Mouse (Mus musculus): ENCODE results near the gene Ssc5d. TPM values are rescaled to one million over a fixed set of nuclear protein-coding genes. Genes with fewer than 3 reads are reported as not detected.
A peak's percentile ranks its signal among the peaks of the same experiment; 100 is the strongest.

Gene Ssc5d
- total and polyA plus RNA-seq, 2 experiments from 2014 or later: 1.2 to 1.9 TPM

GRCm38 (mm10) chr7:4975455-4975854 lies 49.9 kb downstream of the Ssc5d start:
- no peaks in the 10 kb centered on the region for H3K9me3 ChIP-seq (ENCODE audit: low read length)
- no peak overlapping the region for H3K27ac ChIP-seq (ENCODE audit: low read depth, low read length)
- H3K4me2 ChIP-seq (ENCODE audit: low read depth, low read length, poor library complexity, severe bottlenecking): no peak overlapping the region
- WGBS: 67% methylated on average over 4 of the region's 4 CpGs
- TF ChIP-seq CTCF (IDR thresholded peaks at IDR 0.05): no peak
- ATAC-seq (ENCODE audit: low FRiP score) (no peak), DNase-seq (ENCODE audit: low spot score) (no peak)
- no peak overlapping the region for H3K4me3 ChIP-seq (ENCODE audit: low read depth, low read length)
- no peak overlapping the region for H3K9ac ChIP-seq (replicated peaks; ENCODE audit: low read length, poor library complexity, severe bottlenecking)
- H3K27me3 ChIP-seq (ENCODE audit: insufficient read depth, low read length): no peaks in the 10 kb centered on the region
- no peaks in the 10 kb centered on the region for H3K36me3 ChIP-seq (ENCODE audit: insufficient read depth, low read length)
- no peaks in the 10 kb centered on the region for H3K4me1 ChIP-seq (ENCODE audit: insufficient read depth, low read length)

- TF ChIP-seq CTCF (IDR thresholded peaks at IDR 0.05): 0 out of 2 replicates have a peak, but pooled peaks have one; percentile 15
- WGBS: 90% methylated on average over 7 of the region's 7 CpGs
These were observed 51.2 kb downstream of the Ssc5d start for GRCm38 (mm10) chr7:4976832-4977231.

GRCm38 (mm10) chr7:4988250-4988649 lies 62.7 kb downstream of the Ssc5d start:
- WGBS: 73% methylated on average over 2 of the region's 2 CpGs
- ATAC-seq (ENCODE audit: low FRiP score): no peak

More at GRCm38 (mm10) chr7:4976832-4977231, 51.2 kb downstream of the Ssc5d start:
- Histone ChIP-seq H3K9ac (replicated peaks; ENCODE audit: low read length, poor library complexity, severe bottlenecking) (no peak overlapping the region), H3K4me2 (ENCODE audit: low read depth, low read length, poor library complexity, severe bottlenecking) (no peak overlapping the region), H3K36me3 (ENCODE audit: insufficient read depth, low read length) (no peaks in the 10 kb centered on the region), H3K9me3 (ENCODE audit: low read length) (no peaks in the 10 kb centered on the region), H3K27ac (ENCODE audit: low read depth, low read length) (no peak overlapping the region), H3K4me3 (ENCODE audit: low read depth, low read length) (no peak overlapping the region), H3K27me3 (ENCODE audit: insufficient read depth, low read length) (no peaks in the 10 kb centered on the region), H3K4me1 (ENCODE audit: insufficient read depth, low read length) (no peaks in the 10 kb centered on the region)
- ATAC-seq (ENCODE audit: low FRiP score) (no peak), DNase-seq (ENCODE audit: low spot score) (no peak)

GRCm38 (mm10) chr7:4993347-4993998 lies 67.9 kb downstream of the Ssc5d start:
- H3K27me3 ChIP-seq (ENCODE audit: insufficient read depth, low read length): no peaks in the 10 kb centered on the region
- peaks cover 17% of the 10 kb centered on the region for H3K36me3 ChIP-seq (ENCODE audit: insufficient read depth, low read length)
- peak overlapping the region; percentile 12; the same call in 1 of the 2 replicates for H3K4me3 ChIP-seq (ENCODE audit: low read depth, low read length)
- H3K9ac ChIP-seq (replicated peaks; ENCODE audit: low read length, poor library complexity, severe bottlenecking): no peak overlapping the region
- peak overlapping the region; percentile 91; the same call in 1 of the 2 replicates for H3K4me2 ChIP-seq (ENCODE audit: low read depth, low read length, poor library complexity, severe bottlenecking)
- 41% methylated on average over 51 of the region's 55 CpGs for WGBS
- no peak for TF ChIP-seq CTCF (IDR thresholded peaks at IDR 0.05)
- no peak overlapping the region for H3K27ac ChIP-seq (ENCODE audit: low read depth, low read length)
- peaks cover 14% of the 10 kb centered on the region for H3K4me1 ChIP-seq (ENCODE audit: insufficient read depth, low read length)
- no peaks in the 10 kb centered on the region for H3K9me3 ChIP-seq (ENCODE audit: low read length)
- ATAC-seq (ENCODE audit: low FRiP score): no peak
- DNase-seq (ENCODE audit: low spot score): no peak

More at GRCm38 (mm10) chr7:4988250-4988649, 62.7 kb downstream of the Ssc5d start:
- Histone ChIP-seq H3K4me2 (ENCODE audit: low read depth, low read length, poor library complexity, severe bottlenecking) (no peak overlapping the region), H3K4me1 (ENCODE audit: insufficient read depth, low read length) (no peaks in the 10 kb centered on the region), H3K9me3 (ENCODE audit: low read length) (no peaks in the 10 kb centered on the region), H3K4me3 (ENCODE audit: low read depth, low read length) (no peak overlapping the region), H3K27me3 (ENCODE audit: insufficient read depth, low read length) (no peaks in the 10 kb centered on the region), H3K27ac (ENCODE audit: low read depth, low read length) (no peak overlapping the region), H3K9ac (replicated peaks; ENCODE audit: low read length, poor library complexity, severe bottlenecking) (no peak overlapping the region), H3K36me3 (ENCODE audit: insufficient read depth, low read length) (peaks cover 12% of the 10 kb centered on the region)
- no peak for DNase-seq (ENCODE audit: low spot score)
- TF ChIP-seq CTCF (IDR thresholded peaks at IDR 0.05): no peak

DNA sequence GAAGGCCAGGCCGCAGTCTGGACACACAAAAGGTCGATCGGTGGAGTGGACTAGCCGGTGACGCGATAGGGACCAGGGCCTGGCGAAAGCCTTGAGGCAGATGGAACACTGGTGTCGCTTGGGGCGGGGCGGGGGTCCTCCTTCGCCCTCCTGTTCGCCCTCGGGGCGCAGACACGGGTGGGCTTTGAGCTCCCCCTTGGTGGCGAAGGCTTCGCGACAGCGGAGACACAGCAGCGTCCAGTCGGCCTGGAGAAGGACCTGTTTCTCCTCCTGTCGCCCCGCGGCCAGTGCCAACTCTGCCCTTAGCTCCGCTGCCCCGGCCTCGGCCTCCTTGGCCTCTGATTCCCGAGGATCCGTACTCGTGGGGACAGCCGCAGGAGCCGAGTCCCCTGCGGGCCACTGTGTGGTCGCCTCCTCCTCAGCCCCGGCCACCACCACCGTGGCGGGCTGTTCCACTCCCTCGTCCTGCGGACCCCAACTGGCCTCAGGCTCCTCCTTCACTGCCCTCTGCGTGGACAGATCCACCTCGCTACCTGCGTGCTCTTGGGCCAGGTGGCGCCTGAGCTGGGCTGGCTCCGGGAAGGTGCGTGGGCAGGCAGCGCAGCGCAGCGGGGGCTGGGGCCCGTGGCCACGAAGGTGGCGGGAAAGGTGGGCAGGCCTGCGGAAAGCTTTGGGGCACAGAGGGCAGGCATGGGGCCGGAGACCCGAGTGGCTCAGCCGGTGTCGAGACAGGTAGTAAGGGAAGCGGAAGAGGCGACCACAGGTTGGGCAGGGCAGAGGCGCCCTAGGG lies 68.6 kb downstream of the Ssc5d start:
- H3K4me3 ChIP-seq (ENCODE audit: low read depth, low read length): peak overlapping the region; percentile 84; the same call in 1 of the 2 replicates
- ATAC-seq (ENCODE audit: low FRiP score) (no peak), DNase-seq (ENCODE audit: low spot score) (no peak)
- no peak overlapping the region; the same call in 1 of the 2 replicates for H3K9ac ChIP-seq (replicated peaks; ENCODE audit: low read length, poor library complexity, severe bottlenecking)
- H3K9me3 ChIP-seq (ENCODE audit: low read length): no peaks in the 10 kb centered on the region
- H3K4me1 ChIP-seq (ENCODE audit: insufficient read depth, low read length): peaks cover 14% of the 10 kb centered on the region
- TF ChIP-seq CTCF (IDR thresholded peaks at IDR 0.05): no peak
- H3K27me3 ChIP-seq (ENCODE audit: insufficient read depth, low read length): no peaks in the 10 kb centered on the region
- peak overlapping the region; percentile 91 for H3K4me2 ChIP-seq (ENCODE audit: low read depth, low read length, poor library complexity, severe bottlenecking)
- peaks cover 17% of the 10 kb centered on the region for H3K36me3 ChIP-seq (ENCODE audit: insufficient read depth, low read length)
- 60% methylated on average over 53 of the region's 59 CpGs for WGBS
- H3K27ac ChIP-seq (ENCODE audit: low read depth, low read length): no peak overlapping the region

Other genes with a start within 250 kb of the Ssc5d start
Only the 30 nearest of the 33 such genes appear.
- not detected in 2 replicates for gene Tmem150b, start 200.5 kb upstream of the Ssc5d start, total RNA-seq (2014; rRNA removed)
- gene Tmem150b, start 200.5 kb upstream of the Ssc5d start, polyA plus RNA-seq (2015; fragmentation: Nextera tagmentation; extraction: Ambion mirVana): 0.23 TPM in 1 of 2 replicates, not detected in the other
- 38.9 and 48.8 TPM in 2 replicates for gene Kmt5c, start 185.7 kb upstream of the Ssc5d start, total RNA-seq (2014; rRNA removed)
- gene Kmt5c, start 185.7 kb upstream of the Ssc5d start, polyA plus RNA-seq (2015; fragmentation: Nextera tagmentation; extraction: Ambion mirVana): 33.1 and 35.7 TPM in 2 replicates
- 6.8 and 12.1 TPM in 2 replicates for gene Cox6b2, start 172.7 kb upstream of the Ssc5d start, total RNA-seq (2014; rRNA removed)
- gene Cox6b2, start 172.7 kb upstream of the Ssc5d start, polyA plus RNA-seq (2015; fragmentation: Nextera tagmentation; extraction: Ambion mirVana): 33.6 and 43.9 TPM in 2 replicates
- not detected in 2 replicates for gene Fam71e2, start 154.5 kb upstream of the Ssc5d start, total RNA-seq (2014; rRNA removed)
- not detected in 2 replicates for gene Fam71e2, start 154.5 kb upstream of the Ssc5d start, polyA plus RNA-seq (2015; fragmentation: Nextera tagmentation; extraction: Ambion mirVana)
- gene Il11, start 142.9 kb upstream of the Ssc5d start, total RNA-seq (2014; rRNA removed): 1.4 and 2.0 TPM in 2 replicates
- 1.7 and 2.5 TPM in 2 replicates for gene Il11, start 142.9 kb upstream of the Ssc5d start, polyA plus RNA-seq (2015; fragmentation: Nextera tagmentation; extraction: Ambion mirVana)
- not detected in 2 replicates for gene Tmem190, start 142.8 kb upstream of the Ssc5d start, total RNA-seq (2014; rRNA removed)
- gene Tmem190, start 142.8 kb upstream of the Ssc5d start, polyA plus RNA-seq (2015; fragmentation: Nextera tagmentation; extraction: Ambion mirVana): 0.39 and 0.48 TPM in 2 replicates
- 14.6 and 16.6 TPM in 2 replicates for gene Tmem238, start 136.1 kb upstream of the Ssc5d start, total RNA-seq (2014; rRNA removed)
- gene Tmem238, start 136.1 kb upstream of the Ssc5d start, polyA plus RNA-seq (2015; fragmentation: Nextera tagmentation; extraction: Ambion mirVana): 16.0 and 18.2 TPM in 2 replicates
- 131 and 177 TPM in 2 replicates for gene Rpl28, start 132.9 kb upstream of the Ssc5d start, total RNA-seq (2014; rRNA removed)
- 289 TPM in 2 replicates for gene Rpl28, start 132.9 kb upstream of the Ssc5d start, polyA plus RNA-seq (2015; fragmentation: Nextera tagmentation; extraction: Ambion mirVana)
- gene Ube2s, start 113.2 kb upstream of the Ssc5d start, total RNA-seq (2014; rRNA removed): 264 and 276 TPM in 2 replicates
- gene Ube2s, start 113.2 kb upstream of the Ssc5d start, polyA plus RNA-seq (2015; fragmentation: Nextera tagmentation; extraction: Ambion mirVana): 207 and 210 TPM in 2 replicates
- gene Shisa7, start 81.1 kb upstream of the Ssc5d start, total RNA-seq (2014; rRNA removed): 51.4 and 68.5 TPM in 2 replicates
- gene Shisa7, start 81.1 kb upstream of the Ssc5d start, polyA plus RNA-seq (2015; fragmentation: Nextera tagmentation; extraction: Ambion mirVana): 9.3 and 10.1 TPM in 2 replicates
- 1.0 and 2.0 TPM in 2 replicates for gene Isoc2b, start 55.5 kb upstream of the Ssc5d start, total RNA-seq (2014; rRNA removed)
- gene Isoc2b, start 55.5 kb upstream of the Ssc5d start, polyA plus RNA-seq (2015; fragmentation: Nextera tagmentation; extraction: Ambion mirVana): 3.7 and 5.8 TPM in 2 replicates
- gene Isoc2a, start 48.6 kb upstream of the Ssc5d start, total RNA-seq (2014; rRNA removed): 5.8 and 7.7 TPM in 2 replicates
- 0.38 and 0.52 TPM in 2 replicates for gene Isoc2a, start 48.6 kb upstream of the Ssc5d start, polyA plus RNA-seq (2015; fragmentation: Nextera tagmentation; extraction: Ambion mirVana)
- 0.57 TPM in 1 of 2 replicates, not detected in the other for gene Gm36210, start 19.3 kb upstream of the Ssc5d start, total RNA-seq (2014; rRNA removed)
- 0.32 and 0.43 TPM in 2 replicates for gene Gm36210, start 19.3 kb upstream of the Ssc5d start, polyA plus RNA-seq (2015; fragmentation: Nextera tagmentation; extraction: Ambion mirVana)
- 10.6 and 12.3 TPM in 2 replicates for gene Zfp628, start 10.6 kb upstream of the Ssc5d start, total RNA-seq (2014; rRNA removed)
- 5.1 and 5.6 TPM in 2 replicates for gene Zfp628, start 10.6 kb upstream of the Ssc5d start, polyA plus RNA-seq (2015; fragmentation: Nextera tagmentation; extraction: Ambion mirVana)
- 44.8 and 49.7 TPM in 2 replicates for gene Nat14, start 3.8 kb upstream of the Ssc5d start, total RNA-seq (2014; rRNA removed)
- 33.2 and 35.9 TPM in 2 replicates for gene Nat14, start 3.8 kb upstream of the Ssc5d start, polyA plus RNA-seq (2015; fragmentation: Nextera tagmentation; extraction: Ambion mirVana)
- gene Sbk2, start 38.6 kb downstream of the Ssc5d start, total RNA-seq (2014; rRNA removed): 0.49 TPM in 1 of 2 replicates, not detected in the other
- 0.20 TPM in 1 of 2 replicates, not detected in the other for gene Sbk2, start 38.6 kb downstream of the Ssc5d start, polyA plus RNA-seq (2015; fragmentation: Nextera tagmentation; extraction: Ambion mirVana)
- gene Sbk3, start 45.4 kb downstream of the Ssc5d start, total RNA-seq (2014; rRNA removed): 0.49 and 1.8 TPM in 2 replicates
- 0.45 and 0.46 TPM in 2 replicates for gene Sbk3, start 45.4 kb downstream of the Ssc5d start, polyA plus RNA-seq (2015; fragmentation: Nextera tagmentation; extraction: Ambion mirVana)
- 53.2 and 54.3 TPM in 2 replicates for gene Zfp579, start 70.4 kb downstream of the Ssc5d start, total RNA-seq (2014; rRNA removed)
- 43.1 and 43.3 TPM in 2 replicates for gene Zfp579, start 70.4 kb downstream of the Ssc5d start, polyA plus RNA-seq (2015; fragmentation: Nextera tagmentation; extraction: Ambion mirVana)
- gene Zfp524, start 88.6 kb downstream of the Ssc5d start, total RNA-seq (2014; rRNA removed): 3.9 and 7.3 TPM in 2 replicates
- gene Zfp524, start 88.6 kb downstream of the Ssc5d start, polyA plus RNA-seq (2015; fragmentation: Nextera tagmentation; extraction: Ambion mirVana): 2.9 and 3.5 TPM in 2 replicates
- gene Fiz1, start 88.9 kb downstream of the Ssc5d start, total RNA-seq (2014; rRNA removed): 35.5 and 36.1 TPM in 2 replicates
- 22.8 and 25.7 TPM in 2 replicates for gene Fiz1, start 88.9 kb downstream of the Ssc5d start, polyA plus RNA-seq (2015; fragmentation: Nextera tagmentation; extraction: Ambion mirVana)
- gene Gm44973, start 89.7 kb downstream of the Ssc5d start, total RNA-seq (2014; rRNA removed): not detected in 2 replicates
- gene Gm44973, start 89.7 kb downstream of the Ssc5d start, polyA plus RNA-seq (2015; fragmentation: Nextera tagmentation; extraction: Ambion mirVana): 1.2 and 2.6 TPM in 2 replicates
- 35.0 and 48.4 TPM in 2 replicates for gene Zfp865, start 94.6 kb downstream of the Ssc5d start, total RNA-seq (2014; rRNA removed)
- gene Zfp865, start 94.6 kb downstream of the Ssc5d start, polyA plus RNA-seq (2015; fragmentation: Nextera tagmentation; extraction: Ambion mirVana): 5.5 and 6.8 TPM in 2 replicates
- 65.6 and 68.8 TPM in 2 replicates for gene Ccdc106, start 94.8 kb downstream of the Ssc5d start, total RNA-seq (2014; rRNA removed)
- 75.4 and 77.3 TPM in 2 replicates for gene Ccdc106, start 94.8 kb downstream of the Ssc5d start, polyA plus RNA-seq (2015; fragmentation: Nextera tagmentation; extraction: Ambion mirVana)
- gene 4632433K11Rik, start 108.3 kb downstream of the Ssc5d start, total RNA-seq (2014; rRNA removed): not detected in 2 replicates
- not detected in 2 replicates for gene 4632433K11Rik, start 108.3 kb downstream of the Ssc5d start, polyA plus RNA-seq (2015; fragmentation: Nextera tagmentation; extraction: Ambion mirVana)
- 5.0 and 8.0 TPM in 2 replicates for gene Zfp784, start 112.7 kb downstream of the Ssc5d start, total RNA-seq (2014; rRNA removed)
- gene Zfp784, start 112.7 kb downstream of the Ssc5d start, polyA plus RNA-seq (2015; fragmentation: Nextera tagmentation; extraction: Ambion mirVana): 4.3 and 5.4 TPM in 2 replicates
- 55.6 and 77.7 TPM in 2 replicates for gene Zfp580, start 125.8 kb downstream of the Ssc5d start, total RNA-seq (2014; rRNA removed)
- gene Zfp580, start 125.8 kb downstream of the Ssc5d start, polyA plus RNA-seq (2015; fragmentation: Nextera tagmentation; extraction: Ambion mirVana): 154 and 157 TPM in 2 replicates
- gene U2af2, start 136.4 kb downstream of the Ssc5d start, total RNA-seq (2014; rRNA removed): 157 and 161 TPM in 2 replicates
- gene U2af2, start 136.4 kb downstream of the Ssc5d start, polyA plus RNA-seq (2015; fragmentation: Nextera tagmentation; extraction: Ambion mirVana): 74.7 and 78.2 TPM in 2 replicates
- 399 and 484 TPM in 2 replicates for gene Epn1, start 154.4 kb downstream of the Ssc5d start, total RNA-seq (2014; rRNA removed)
- 130 and 134 TPM in 2 replicates for gene Epn1, start 154.4 kb downstream of the Ssc5d start, polyA plus RNA-seq (2015; fragmentation: Nextera tagmentation; extraction: Ambion mirVana)
- gene Rfpl4, start 191.2 kb downstream of the Ssc5d start, total RNA-seq (2014; rRNA removed): not detected in 2 replicates
- gene Rfpl4, start 191.2 kb downstream of the Ssc5d start, polyA plus RNA-seq (2015; fragmentation: Nextera tagmentation; extraction: Ambion mirVana): not detected in 2 replicates
- gene Rasl2-9, start 200.2 kb downstream of the Ssc5d start, total RNA-seq (2014; rRNA removed): 1.3 TPM in 1 of 2 replicates, not detected in the other
- 0.57 and 0.72 TPM in 2 replicates for gene Rasl2-9, start 200.2 kb downstream of the Ssc5d start, polyA plus RNA-seq (2015; fragmentation: Nextera tagmentation; extraction: Ambion mirVana)